Mouse (Mus musculus) intestine, embryonic 14.5 days (tissue): ENCODE data around the gene Arhgap35. TPM values are rescaled to one million over a fixed set of nuclear protein-coding genes. Genes with fewer than 3 reads are reported as not detected.

Experiments used
- ATAC-seq: fragments of 200-750 bp; cut with Nextera tagmentation; replicated peaks from 2 replicates; pipeline ENCODE4 v1.8.0; 2017; ENCODE audit warnings: low read depth, moderate number of reproducible peaks, moderate TSS enrichment, moderate library complexity; ENCODE audit not compliant: low FRiP score, low TSS enrichment
- DNase-seq: peaks from one replicate; pipeline ENCODE4 v3.0.0-alpha.2; 2018; ENCODE audit warnings: low spot score
- H3K27ac ChIP-seq: fragments of 300-500 bp; sonication (generic); 2 replicates; pipeline ENCODE4 v1.5.1; 2014; ENCODE audit warnings: low read depth, mild to moderate bottlenecking, control low read depth
- H3K27me3 ChIP-seq: fragments of 300-500 bp; sonication (generic); replicated peaks from 2 replicates; pipeline ENCODE4 v1.6.1; 2014; ENCODE audit warnings: low read length, control low read depth; ENCODE audit not compliant: control insufficient read depth, insufficient read depth
- H3K36me3 ChIP-seq: fragments of 300-500 bp; sonication (generic); 2 replicates; pipeline ENCODE4 v1.6.1; 2014; ENCODE audit warnings: low read length, control low read depth; ENCODE audit not compliant: control insufficient read depth, insufficient read depth
- H3K4me1 ChIP-seq: fragments of 300-500 bp; sonication (generic); replicated peaks from 2 replicates; pipeline ENCODE4 v1.6.1; 2014; ENCODE audit warnings: low read length, control low read depth, mixed read lengths; ENCODE audit not compliant: control insufficient read depth, insufficient read depth
- H3K4me2 ChIP-seq: fragments of 300-500 bp; sonication (generic); 2 replicates; pipeline ENCODE4 v1.6.1; 2014; ENCODE audit warnings: low read length
- H3K4me3 ChIP-seq: fragments of 300-500 bp; sonication (generic); 2 replicates; pipeline ENCODE4 v1.5.1; 2014; ENCODE audit warnings: low read depth, low read length, control low read depth, mixed read lengths
- H3K9ac ChIP-seq: fragments of 300-500 bp; sonication (generic); 2 replicates; pipeline ENCODE4 v1.6.1; 2014; ENCODE audit warnings: mild to moderate bottlenecking, low read length
- H3K9me3 ChIP-seq: fragments of 300-500 bp; sonication (generic); 2 replicates; pipeline ENCODE4 v1.6.1; 2016; ENCODE audit warnings: low read length, control low read depth; ENCODE audit not compliant: control insufficient read depth
- WGBS: fragments of 180-500 bp; shearing (Covaris S2); extraction: QIAGEN DNeasy Blood & Tissue Kit; methylation state at CpG from one replicate; pipeline ENCODE4 v1.1.7; 2014; 5-methylcytosine and 5-hydroxymethylcytosine counted together
- polyA plus RNA-seq: library from polyadenylated mRNA; unstranded; fragments of >200 nt; fragmentation: Nextera tagmentation; extraction: Ambion mirVana; gene quantifications from 2 replicates; pipeline ENCODE4 v1.2.1, GENCODE M21; 2014

Arhgap35 gene
- polyA plus RNA-seq, 1 experiment from 2014 or later, result 18.5 TPM

DNA sequence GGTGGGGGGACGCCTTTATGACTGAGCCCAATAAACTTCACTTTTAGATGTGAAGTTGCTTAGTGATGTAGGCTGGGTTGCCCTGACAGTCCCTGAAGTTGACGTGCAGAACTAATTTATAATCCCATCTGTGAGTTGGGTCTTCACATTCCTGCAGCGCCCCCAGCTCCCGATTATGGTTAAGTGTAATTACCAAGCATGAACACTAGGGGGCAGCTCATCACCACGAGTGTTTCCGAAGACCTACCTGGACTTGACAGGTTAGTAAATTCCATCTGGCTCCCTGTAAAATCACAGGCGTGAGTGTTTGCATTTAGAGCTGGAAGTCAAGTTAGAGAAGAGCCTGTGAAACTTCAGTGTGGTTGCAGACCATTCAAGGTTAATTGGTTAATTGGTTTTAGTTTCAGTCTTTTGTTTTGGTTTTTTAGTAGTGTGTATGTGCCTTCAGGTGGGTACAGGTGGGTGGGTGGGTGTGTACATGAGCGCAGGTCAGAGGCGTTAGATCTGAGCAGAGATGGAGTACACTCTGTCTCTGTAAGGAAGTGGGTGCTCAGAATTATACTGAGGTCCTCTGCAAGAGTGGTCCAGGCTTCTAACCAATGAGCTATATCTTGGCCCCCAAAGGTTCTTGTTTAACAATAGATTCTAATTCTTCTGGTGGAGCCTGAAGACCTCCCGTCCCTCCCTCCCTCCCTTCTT lies 15.0 kb upstream of the Arhgap35 start:
- Histone ChIP-seq H3K4me1 (no peaks in the 10 kb centered on the region), H3K4me2 (no peak overlapping the region), H3K9me3 (no peaks in the 10 kb centered on the region), H3K9ac (no peak overlapping the region), H3K27me3 (no peaks in the 10 kb centered on the region), H3K36me3 (no peaks in the 10 kb centered on the region), H3K27ac (no peak overlapping the region), H3K4me3 (no peak overlapping the region)
- ATAC-seq, result 0 out of 2 replicates have a peak, but pooled peaks have one; percentile 4
- WGBS, result 20% methylated on average over 10 of the region's 10 CpGs
- peak; percentile 83 for DNase-seq

DNA sequence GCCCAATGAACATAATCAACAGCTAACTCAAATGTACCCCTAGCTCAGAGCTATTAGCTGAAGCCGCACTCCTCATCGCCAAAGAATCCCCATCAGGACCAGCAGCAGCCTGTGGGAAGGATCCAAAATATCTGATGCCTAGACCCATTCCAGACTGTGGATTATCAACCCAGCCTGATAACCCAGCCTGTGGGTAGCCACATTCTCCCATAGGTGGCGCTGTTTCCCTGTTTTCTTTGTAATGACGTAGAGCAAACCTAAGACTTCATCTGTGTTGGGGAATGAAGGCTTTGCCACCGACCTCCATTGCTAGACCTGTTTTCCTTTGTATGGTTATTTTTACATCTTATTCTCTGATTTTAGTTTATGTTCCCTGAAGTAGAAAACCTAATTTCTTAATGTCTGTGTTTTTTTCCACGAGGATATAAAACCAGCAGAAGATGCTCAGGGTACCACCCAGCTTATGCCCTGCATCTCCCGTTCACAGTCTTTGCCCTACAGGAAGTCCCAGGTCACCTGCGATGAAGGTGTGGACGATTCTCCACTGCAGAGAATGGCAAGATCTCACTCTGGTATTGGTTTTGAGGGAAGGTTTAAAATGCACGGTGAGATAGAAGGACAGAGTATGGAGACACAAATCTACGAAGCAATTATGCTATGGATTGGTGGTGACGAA lies 13.4 kb upstream of the Arhgap35 start:
- Histone ChIP-seq H3K4me2 (no peak overlapping the region), H3K27ac (no peak overlapping the region), H3K9ac (no peak overlapping the region), H3K4me1 (no peaks in the 10 kb centered on the region), H3K9me3 (no peaks in the 10 kb centered on the region), H3K27me3 (no peaks in the 10 kb centered on the region), H3K4me3 (no peak overlapping the region), H3K36me3 (no peaks in the 10 kb centered on the region)
- peak; percentile 79 for DNase-seq
- ATAC-seq, result peak; percentile 79
- WGBS, result 32% methylated on average over 12 of the region's 12 CpGs

DNA sequence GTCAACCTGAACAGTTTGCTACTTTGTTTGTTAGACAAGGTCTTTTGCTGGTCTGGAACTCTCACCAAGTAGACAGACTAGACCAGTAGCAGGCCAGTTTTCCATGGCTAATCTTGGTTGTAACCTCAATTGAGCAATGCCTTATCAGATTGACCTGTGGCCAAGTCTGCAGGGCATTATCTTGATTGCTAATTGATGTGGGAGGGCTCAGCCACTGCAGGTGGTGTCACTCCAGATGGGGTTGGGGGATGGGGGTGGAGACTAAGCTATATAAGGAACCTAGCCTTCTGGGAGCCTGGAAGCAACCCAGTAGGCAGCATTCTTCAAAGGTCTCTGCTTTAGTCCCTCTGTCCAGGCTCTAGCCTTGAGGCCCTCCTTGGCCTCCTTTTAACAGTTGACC lies 8.9 kb upstream of the Arhgap35 start:
- Histone ChIP-seq H3K4me1 (no peaks in the 10 kb centered on the region), H3K9ac (no peak overlapping the region), H3K36me3 (no peaks in the 10 kb centered on the region), H3K9me3 (no peaks in the 10 kb centered on the region), H3K27me3 (no peaks in the 10 kb centered on the region), H3K4me2 (no peak overlapping the region), H3K27ac (no peak overlapping the region), H3K4me3 (no peak overlapping the region)
- DNase-seq (no peak), ATAC-seq (no peak)

DNA sequence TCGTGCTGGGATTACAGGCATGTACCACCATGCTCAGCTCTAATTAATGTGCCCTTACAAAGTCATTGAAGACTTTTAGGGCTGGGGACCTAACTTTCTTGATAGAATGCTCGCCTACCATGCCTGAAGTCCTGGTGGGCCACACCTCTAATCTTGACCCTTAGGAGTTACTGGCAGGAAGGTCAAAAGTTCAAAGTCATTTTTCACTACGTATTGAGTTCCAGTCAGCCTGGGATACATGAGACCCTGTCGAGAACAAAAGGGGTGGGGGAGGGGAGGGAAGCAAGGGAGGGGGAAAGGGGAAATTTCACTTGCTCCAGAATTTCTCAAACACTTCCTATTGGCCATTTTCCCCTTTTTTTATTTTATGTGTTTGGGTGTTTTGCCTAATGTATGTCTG lies 8.3 kb upstream of the Arhgap35 start:
- WGBS, result 52% methylated on average over 4 of the region's 4 CpGs
- no peaks in the 10 kb centered on the region for H3K27me3 ChIP-seq
- no peak overlapping the region for H3K4me3 ChIP-seq
- H3K27ac ChIP-seq, result no peak overlapping the region
- H3K9ac ChIP-seq, result no peak overlapping the region
- H3K9me3 ChIP-seq, result no peaks in the 10 kb centered on the region
- H3K4me1 ChIP-seq, result peaks cover 5% of the 10 kb centered on the region; the same call in 1 of the 2 replicates
- H3K4me2 ChIP-seq, result no peak overlapping the region
- no peaks in the 10 kb centered on the region for H3K36me3 ChIP-seq
- DNase-seq, result no peak
- ATAC-seq, result no peak

DNA sequence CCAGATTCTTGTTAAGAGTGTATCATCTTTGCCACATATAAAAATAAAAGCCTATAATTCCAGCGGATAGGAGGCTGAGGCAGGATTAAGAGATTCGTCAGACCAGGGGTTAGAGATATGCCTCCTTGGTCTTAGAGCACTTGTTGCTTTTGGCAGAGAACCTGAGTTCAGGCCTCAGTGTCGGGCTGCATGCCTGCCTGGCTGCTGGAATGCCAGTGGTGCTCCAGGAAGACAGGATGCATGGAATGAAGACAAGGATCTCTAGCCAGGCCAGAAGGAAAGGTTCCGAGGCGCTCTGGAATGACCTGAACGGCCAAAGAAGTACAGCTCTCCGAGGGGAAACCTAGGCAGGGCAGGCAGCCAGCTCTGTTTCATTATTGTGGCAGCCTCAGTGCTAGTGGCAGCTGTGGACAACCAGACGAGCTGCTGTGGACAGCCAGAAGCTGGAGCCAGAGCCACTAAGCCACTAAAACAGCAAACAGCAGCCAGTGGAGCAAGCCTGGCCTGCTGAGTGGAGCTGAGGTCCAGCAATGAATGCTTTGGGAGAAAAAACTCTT lies 6.4 kb upstream of the Arhgap35 start:
- ATAC-seq, result no peak
- Histone ChIP-seq H3K9ac (no peak overlapping the region), H3K27ac (no peak overlapping the region), H3K27me3 (no peaks in the 10 kb centered on the region), H3K9me3 (no peaks in the 10 kb centered on the region), H3K4me1 (peaks cover 8% of the 10 kb centered on the region; the same call in 1 of the 2 replicates), H3K4me3 (no peak overlapping the region), H3K36me3 (no peaks in the 10 kb centered on the region), H3K4me2 (no peak overlapping the region)
- DNase-seq, result no peak
- WGBS, result 77% methylated on average over 8 of the region's 8 CpGs

DNA sequence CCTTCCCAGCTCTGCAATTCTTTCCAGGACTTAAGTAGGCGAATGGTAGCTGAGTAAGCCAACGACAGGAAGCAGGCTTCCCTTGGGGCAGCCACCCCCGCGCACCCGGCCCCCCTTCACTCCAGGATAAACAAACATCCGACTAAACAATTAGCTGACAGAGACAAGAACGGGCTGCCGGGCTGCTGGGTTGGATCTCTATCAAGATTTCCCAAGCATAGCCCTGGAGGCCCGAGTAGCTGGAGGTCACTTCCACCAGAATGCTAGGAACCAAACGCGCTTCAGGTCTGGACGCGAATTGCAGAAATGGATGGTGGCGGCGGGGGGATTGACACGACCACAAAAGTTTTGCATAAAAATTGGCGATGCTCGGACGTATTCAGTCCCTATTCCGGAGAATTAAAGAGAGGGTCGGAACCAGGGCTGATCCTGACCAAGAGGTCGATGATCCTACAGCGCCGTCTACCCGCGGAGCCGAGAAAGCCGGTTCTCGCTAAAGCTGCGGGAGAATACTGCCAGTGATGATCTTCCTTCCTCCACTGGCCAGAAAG lies 3.9 kb upstream of the Arhgap35 start:
- no peak for ATAC-seq
- 0 out of 2 replicates have a peak overlapping the region, but pooled peaks have one; percentile 10 for H3K4me3 ChIP-seq
- WGBS, result 1% methylated on average over 30 of the region's 30 CpGs

DNA sequence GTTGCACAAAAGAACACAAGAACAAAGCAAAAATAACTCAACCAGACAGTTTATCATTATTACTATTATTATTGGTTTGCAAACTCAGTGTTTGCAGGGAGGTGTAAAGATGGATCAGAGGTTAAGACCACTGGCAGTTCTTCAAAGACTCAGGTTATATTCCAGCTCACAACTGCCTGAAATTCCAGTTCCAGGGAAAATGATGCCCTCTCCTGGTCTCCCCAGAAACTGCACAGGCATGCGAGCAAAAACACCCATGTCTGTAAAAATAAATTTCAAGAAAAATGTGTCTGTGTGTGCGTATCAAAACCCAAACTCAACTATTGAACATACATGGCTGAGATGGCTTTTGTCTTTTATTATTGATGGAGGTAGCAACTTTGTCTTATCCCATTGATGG lies 2.3 kb upstream of the Arhgap35 start:
- Histone ChIP-seq H3K36me3 (0 out of 2 replicates have a peak, but pooled peaks cover 3% of the 10 kb centered on the region), H3K4me3 (no peak overlapping the region), H3K4me2 (no peak overlapping the region), H3K4me1 (peaks cover 28% of the 10 kb centered on the region), H3K27me3 (no peaks in the 10 kb centered on the region), H3K27ac (no peak overlapping the region), H3K9me3 (no peaks in the 10 kb centered on the region), H3K9ac (no peak overlapping the region)
- peak; percentile 80 for DNase-seq
- no peak for ATAC-seq
- 21% methylated on average over 2 of the region's 2 CpGs for WGBS

More for the DNA sequence above, 3.9 kb upstream of the Arhgap35 start:
- Histone ChIP-seq H3K27ac (peak overlapping the region; percentile 55; the same call in 1 of the 2 replicates), H3K9me3 (no peaks in the 10 kb centered on the region), H3K27me3 (no peaks in the 10 kb centered on the region), H3K4me1 (peaks cover 14% of the 10 kb centered on the region; the same call in 1 of the 2 replicates), H3K4me2 (peak overlapping the region; percentile 49), H3K9ac (no peak overlapping the region), H3K36me3 (no peaks in the 10 kb centered on the region)
- peak; percentile 75 for DNase-seq

DNA sequence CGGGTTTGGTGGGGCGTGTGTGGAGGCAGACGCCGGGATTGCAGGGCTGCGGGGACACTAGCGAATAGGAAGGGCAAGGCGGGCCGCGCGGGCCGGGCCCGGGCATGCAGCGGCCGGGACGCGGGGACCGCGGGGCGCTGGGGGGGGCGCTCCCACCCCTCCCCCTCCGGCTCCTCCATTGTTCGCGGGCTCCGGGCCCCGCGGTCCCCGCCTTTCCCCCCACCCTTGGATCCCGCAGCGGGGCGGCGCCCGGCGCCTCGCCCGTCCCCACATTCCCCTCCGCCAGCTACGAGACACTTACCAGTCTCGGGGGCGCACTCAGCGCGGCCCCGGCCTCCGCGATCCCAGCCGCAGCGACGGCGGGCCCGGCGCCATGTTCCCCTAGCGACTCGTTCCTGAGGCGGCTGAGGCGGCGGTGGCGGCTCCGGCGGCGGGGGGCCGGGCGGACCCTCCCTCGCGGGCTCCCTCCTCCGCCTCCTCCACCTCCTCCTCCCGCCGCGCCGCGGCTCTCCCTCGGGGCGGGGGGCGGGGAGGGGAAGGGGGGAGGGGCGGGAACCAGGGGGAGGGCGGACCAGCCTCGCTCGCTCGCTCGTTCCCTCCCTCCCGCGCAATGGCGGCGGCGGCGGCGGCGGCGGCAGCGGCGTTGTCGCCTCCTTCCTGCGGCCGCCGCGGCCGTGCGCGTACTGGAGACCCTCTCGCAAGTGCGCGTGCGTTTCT lies 464 bp downstream of the Arhgap35 start:
- Histone ChIP-seq H3K9ac (peak overlapping the region; percentile 97), H3K4me1 (peaks cover 45% of the 10 kb centered on the region), H3K36me3 (0 out of 2 replicates have a peak, but pooled peaks cover 5% of the 10 kb centered on the region), H3K27me3 (no peaks in the 10 kb centered on the region), H3K4me3 (peak overlapping the region; percentile 51), H3K27ac (peak overlapping the region; percentile 100), H3K9me3 (no peaks in the 10 kb centered on the region), H3K4me2 (peak overlapping the region; percentile 65)
- WGBS, result under 1% methylated on average over 58 of the region's 101 CpGs
- DNase-seq (peak; percentile 87), ATAC-seq (peak; percentile 61)
